Mouse (Mus musculus): Measurements from ENCODE around the gene Dennd5a. TPM values are rescaled to one million over a fixed set of nuclear protein-coding genes. Genes with fewer than 3 reads are reported as not detected.

Dennd5a gene
- polyA plus RNA-seq, 1 experiment from 2014 or later: 58.3 TPM

DNA sequence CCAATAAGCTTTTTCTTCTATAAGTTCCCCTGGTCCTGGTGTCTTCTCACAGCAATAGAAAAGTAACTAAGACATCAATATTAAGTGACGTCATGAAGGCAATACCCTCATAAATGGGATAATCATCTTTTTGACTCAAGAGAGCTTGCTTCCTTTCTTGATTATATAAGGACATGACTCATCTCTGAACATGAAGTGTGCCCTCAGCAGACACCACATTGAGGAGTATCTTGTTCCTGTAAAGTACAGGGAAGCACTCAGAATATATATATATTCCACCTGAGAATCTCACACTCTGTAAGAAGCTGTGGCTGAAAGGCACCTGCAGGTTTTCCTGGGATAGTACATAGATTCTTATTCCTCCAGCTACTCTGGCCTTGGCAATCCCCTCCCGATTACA lies 77.7 kb downstream of the Dennd5a start:
- DNase-seq (ENCODE audit: low spot score) (no peak), ATAC-seq (ENCODE audit: low read depth) (no peak)
- H3K4me1 ChIP-seq (ENCODE audit: control insufficient read depth, insufficient read depth, low read length): no peaks in the 10 kb centered on the region
- H3K27ac ChIP-seq (replicated peaks; ENCODE audit: low read depth, low read length): no peak overlapping the region
- no peak overlapping the region for H3K4me3 ChIP-seq (ENCODE audit: low read depth, low read length)
- no peak overlapping the region for H3K9ac ChIP-seq (ENCODE audit: low read depth, low read length)
- 87% methylated on average over 2 of the region's 2 CpGs for WGBS
- peaks cover 10% of the 10 kb centered on the region; the same call in 1 of the 2 replicates for H3K9me3 ChIP-seq (ENCODE audit: control insufficient read depth, low read length)
- no peak overlapping the region for H3K4me2 ChIP-seq (ENCODE audit: low read depth, low read length)
- H3K36me3 ChIP-seq (ENCODE audit: control insufficient read depth, insufficient read depth, low read length): peaks cover 13% of the 10 kb centered on the region; the same call in 1 of the 2 replicates
- H3K27me3 ChIP-seq (replicated peaks; ENCODE audit: control insufficient read depth, insufficient read depth, low read length): no peaks in the 10 kb centered on the region

DNA sequence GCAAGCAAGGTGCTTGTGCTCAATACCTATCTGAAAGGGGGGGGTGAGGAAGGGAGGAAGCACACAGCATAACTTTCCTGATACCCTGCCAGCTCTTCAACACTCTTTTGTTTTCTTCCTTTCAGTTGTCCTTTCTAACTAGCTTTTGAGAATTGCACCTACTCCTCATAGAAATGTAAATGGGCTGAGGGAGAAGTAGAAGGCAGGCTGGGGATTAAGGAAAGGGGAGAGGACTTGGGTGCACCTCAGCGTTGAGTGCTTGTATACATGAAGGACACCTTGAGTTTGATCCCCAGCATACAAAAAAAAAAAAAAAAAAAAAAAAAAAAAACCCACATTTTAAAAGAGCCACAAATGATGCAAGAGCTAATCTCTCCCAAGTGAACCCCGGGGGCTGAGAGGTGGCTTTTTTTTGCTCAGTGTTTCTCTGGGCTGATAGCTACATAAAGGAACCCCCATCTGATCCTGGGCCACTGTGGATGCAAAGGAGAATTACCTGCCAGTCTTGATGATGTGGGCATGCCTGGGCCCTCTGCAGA lies 78.6 kb downstream of the Dennd5a start:
- no peak overlapping the region for H3K9ac ChIP-seq (ENCODE audit: low read depth, low read length)
- ATAC-seq (ENCODE audit: low read depth): no peak
- H3K9me3 ChIP-seq (ENCODE audit: control insufficient read depth, low read length): peaks cover under 1% of the 10 kb centered on the region; the same call in 1 of the 2 replicates
- H3K27ac ChIP-seq (replicated peaks; ENCODE audit: low read depth, low read length): no peak overlapping the region
- peaks cover 4% of the 10 kb centered on the region; the same call in 1 of the 2 replicates for H3K36me3 ChIP-seq (ENCODE audit: control insufficient read depth, insufficient read depth, low read length)
- H3K4me3 ChIP-seq (ENCODE audit: low read depth, low read length): no peak overlapping the region
- 51% methylated on average over 2 of the region's 2 CpGs for WGBS
- no peaks in the 10 kb centered on the region for H3K27me3 ChIP-seq (replicated peaks; ENCODE audit: control insufficient read depth, insufficient read depth, low read length)
- H3K4me1 ChIP-seq (ENCODE audit: control insufficient read depth, insufficient read depth, low read length): no peaks in the 10 kb centered on the region
- H3K4me2 ChIP-seq (ENCODE audit: low read depth, low read length): no peak overlapping the region
- DNase-seq (ENCODE audit: low spot score): no peak

DNA sequence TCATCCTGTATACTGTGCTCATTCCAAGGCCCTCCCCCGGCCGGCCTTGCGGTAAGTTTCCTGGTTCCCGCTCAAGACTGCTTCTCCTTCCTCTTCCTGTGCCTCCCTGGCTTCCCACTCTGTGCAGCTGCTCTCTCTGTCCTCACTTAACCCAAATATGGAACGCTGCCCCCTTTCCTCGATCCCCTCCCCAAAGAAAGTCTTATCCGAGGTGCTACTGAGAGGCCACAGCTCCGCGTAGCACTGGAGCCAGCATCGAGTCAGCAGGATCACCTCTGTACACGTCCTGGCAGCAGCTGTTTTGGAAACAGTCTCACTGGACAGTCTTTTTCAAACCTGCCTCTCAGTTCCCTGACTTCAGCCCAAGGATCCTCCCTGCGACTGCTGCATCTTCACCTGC lies 81.1 kb downstream of the Dennd5a start:
- H3K9me3 ChIP-seq (ENCODE audit: control insufficient read depth, low read length): no peaks in the 10 kb centered on the region
- H3K27ac ChIP-seq (replicated peaks; ENCODE audit: low read depth, low read length): no peak overlapping the region
- H3K4me2 ChIP-seq (ENCODE audit: low read depth, low read length): no peak overlapping the region
- ATAC-seq (ENCODE audit: low read depth) (no peak), DNase-seq (ENCODE audit: low spot score) (no peak)
- H3K4me3 ChIP-seq (ENCODE audit: low read depth, low read length): no peak overlapping the region
- H3K9ac ChIP-seq (ENCODE audit: low read depth, low read length): 0 out of 2 replicates have a peak overlapping the region, but pooled peaks have one; percentile 5
- no peaks in the 10 kb centered on the region for H3K4me1 ChIP-seq (ENCODE audit: control insufficient read depth, insufficient read depth, low read length)
- no peaks in the 10 kb centered on the region for H3K36me3 ChIP-seq (ENCODE audit: control insufficient read depth, insufficient read depth, low read length)
- H3K27me3 ChIP-seq (replicated peaks; ENCODE audit: control insufficient read depth, insufficient read depth, low read length): no peaks in the 10 kb centered on the region
- WGBS: 45% methylated on average over 12 of the region's 12 CpGs

DNA sequence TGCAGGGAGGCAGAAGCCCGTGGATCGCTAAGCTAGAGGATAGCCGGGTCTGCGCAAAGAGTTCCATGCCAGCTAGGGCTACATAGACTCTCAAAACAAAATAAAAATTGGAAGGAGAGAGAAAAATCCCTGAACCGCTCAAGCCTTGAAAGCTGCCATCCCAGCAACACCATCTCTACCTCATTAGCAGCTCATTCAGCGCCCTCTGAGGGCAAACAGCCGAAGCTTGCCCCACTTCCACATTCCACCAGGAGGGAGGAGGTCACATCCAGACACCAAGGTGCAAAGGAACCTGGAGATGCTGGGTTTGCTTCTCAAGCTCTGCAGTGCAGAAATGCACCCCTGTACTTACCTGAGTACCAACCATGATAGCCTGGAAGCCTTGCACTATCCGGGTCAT lies 84.2 kb downstream of the Dennd5a start:
- H3K9me3 ChIP-seq (ENCODE audit: control insufficient read depth, low read length): no peaks in the 10 kb centered on the region
- no peak overlapping the region for H3K27ac ChIP-seq (replicated peaks; ENCODE audit: low read depth, low read length)
- no peak overlapping the region for H3K9ac ChIP-seq (ENCODE audit: low read depth, low read length)
- H3K36me3 ChIP-seq (ENCODE audit: control insufficient read depth, insufficient read depth, low read length): no peaks in the 10 kb centered on the region
- no peak overlapping the region for H3K4me3 ChIP-seq (ENCODE audit: low read depth, low read length)
- H3K27me3 ChIP-seq (replicated peaks; ENCODE audit: control insufficient read depth, insufficient read depth, low read length): no peaks in the 10 kb centered on the region
- no peak overlapping the region for H3K4me2 ChIP-seq (ENCODE audit: low read depth, low read length)
- WGBS: 67% methylated on average over 8 of the region's 8 CpGs
- no peaks in the 10 kb centered on the region for H3K4me1 ChIP-seq (ENCODE audit: control insufficient read depth, insufficient read depth, low read length)
- ATAC-seq (ENCODE audit: low read depth) (no peak), DNase-seq (ENCODE audit: low spot score) (no peak)

DNA sequence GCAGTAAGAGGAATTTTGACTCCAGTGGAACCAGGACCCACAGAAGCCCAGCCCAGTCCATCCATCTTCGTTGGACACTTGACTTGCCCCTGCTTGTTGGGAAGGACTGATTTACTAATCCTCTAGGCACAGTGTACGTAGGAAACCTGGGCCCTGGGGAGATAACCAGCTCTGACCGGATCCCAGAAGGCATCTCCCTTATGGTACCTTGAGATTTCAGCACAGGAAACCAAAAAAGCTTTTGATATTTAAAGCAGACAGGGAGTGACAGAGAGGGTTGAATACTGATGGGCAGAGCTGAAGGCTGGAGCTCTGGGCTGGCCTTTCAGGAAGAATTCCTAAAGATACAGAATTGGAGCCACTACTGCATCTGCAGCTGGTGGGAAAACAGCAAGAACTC lies 84.7 kb downstream of the Dennd5a start:
- WGBS: 51% methylated on average over 3 of the region's 3 CpGs
- no peaks in the 10 kb centered on the region for H3K9me3 ChIP-seq (ENCODE audit: control insufficient read depth, low read length)
- H3K4me2 ChIP-seq (ENCODE audit: low read depth, low read length): no peak overlapping the region
- H3K27ac ChIP-seq (replicated peaks; ENCODE audit: low read depth, low read length): no peak overlapping the region
- DNase-seq (ENCODE audit: low spot score) (no peak), ATAC-seq (ENCODE audit: low read depth) (no peak)
- no peaks in the 10 kb centered on the region for H3K4me1 ChIP-seq (ENCODE audit: control insufficient read depth, insufficient read depth, low read length)
- no peaks in the 10 kb centered on the region for H3K36me3 ChIP-seq (ENCODE audit: control insufficient read depth, insufficient read depth, low read length)
- no peaks in the 10 kb centered on the region for H3K27me3 ChIP-seq (replicated peaks; ENCODE audit: control insufficient read depth, insufficient read depth, low read length)
- no peak overlapping the region for H3K9ac ChIP-seq (ENCODE audit: low read depth, low read length)
- H3K4me3 ChIP-seq (ENCODE audit: low read depth, low read length): no peak overlapping the region

DNA sequence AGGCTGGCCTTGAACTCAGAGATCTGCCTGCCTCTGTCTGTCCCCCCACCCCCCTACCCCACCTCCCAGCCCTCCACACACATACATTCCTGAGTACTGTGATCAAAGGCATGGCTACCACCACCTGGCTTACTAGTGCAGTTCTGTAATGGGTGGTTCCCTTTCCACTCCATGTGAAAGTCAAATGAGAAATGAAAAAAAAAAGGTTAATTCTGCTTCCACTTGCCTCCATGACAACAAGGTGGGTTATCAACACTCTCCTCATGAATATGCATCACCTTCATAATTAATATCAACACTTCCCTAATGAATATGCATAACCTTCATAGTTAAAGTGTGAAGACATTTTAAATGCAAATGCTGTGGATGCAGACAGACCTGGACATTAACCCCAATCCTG lies 85.2 kb downstream of the Dennd5a start:
- no peaks in the 10 kb centered on the region for H3K36me3 ChIP-seq (ENCODE audit: control insufficient read depth, insufficient read depth, low read length)
- H3K9me3 ChIP-seq (ENCODE audit: control insufficient read depth, low read length): 0 out of 2 replicates have a peak, but pooled peaks cover 3% of the 10 kb centered on the region
- no peaks in the 10 kb centered on the region for H3K27me3 ChIP-seq (replicated peaks; ENCODE audit: control insufficient read depth, insufficient read depth, low read length)
- H3K9ac ChIP-seq (ENCODE audit: low read depth, low read length): no peak overlapping the region
- ATAC-seq (ENCODE audit: low read depth) (no peak), DNase-seq (ENCODE audit: low spot score) (no peak)
- no peak overlapping the region for H3K27ac ChIP-seq (replicated peaks; ENCODE audit: low read depth, low read length)
- no peak overlapping the region for H3K4me3 ChIP-seq (ENCODE audit: low read depth, low read length)
- H3K4me2 ChIP-seq (ENCODE audit: low read depth, low read length): no peak overlapping the region
- H3K4me1 ChIP-seq (ENCODE audit: control insufficient read depth, insufficient read depth, low read length): no peaks in the 10 kb centered on the region

DNA sequence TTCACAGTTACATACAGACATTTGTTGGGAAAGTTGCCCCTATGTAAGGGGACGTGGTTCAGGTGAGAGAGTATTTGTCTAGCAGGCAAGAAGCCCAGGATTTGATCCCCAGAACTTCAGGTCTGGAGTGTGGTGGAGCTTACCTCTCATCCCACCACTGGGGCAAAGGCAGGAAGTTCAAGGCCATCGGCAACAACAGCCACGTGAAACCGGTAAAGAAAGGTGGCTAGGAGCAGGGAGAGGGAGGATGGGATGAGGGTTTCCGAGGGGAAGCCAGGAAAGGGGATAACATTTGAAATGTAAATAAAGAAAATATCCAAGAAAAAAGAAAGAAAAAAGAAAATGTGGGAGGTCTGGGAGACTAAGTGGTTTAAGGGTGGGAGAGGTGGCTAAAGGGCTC lies 87.1 kb downstream of the Dennd5a start:
- Histone ChIP-seq H3K4me2 (ENCODE audit: low read depth, low read length) (no peak overlapping the region), H3K4me1 (ENCODE audit: control insufficient read depth, insufficient read depth, low read length) (no peaks in the 10 kb centered on the region), H3K4me3 (ENCODE audit: low read depth, low read length) (no peak overlapping the region), H3K9ac (ENCODE audit: low read depth, low read length) (no peak overlapping the region), H3K36me3 (ENCODE audit: control insufficient read depth, insufficient read depth, low read length) (no peaks in the 10 kb centered on the region), H3K27ac (replicated peaks; ENCODE audit: low read depth, low read length) (no peak overlapping the region), H3K9me3 (ENCODE audit: control insufficient read depth, low read length) (0 out of 2 replicates have a peak, but pooled peaks cover 3% of the 10 kb centered on the region), H3K27me3 (replicated peaks; ENCODE audit: control insufficient read depth, insufficient read depth, low read length) (no peaks in the 10 kb centered on the region)
- no peak for ATAC-seq (ENCODE audit: low read depth)
- no peak for DNase-seq (ENCODE audit: low spot score)
- 47% methylated on average over 5 of the region's 5 CpGs for WGBS

DNA sequence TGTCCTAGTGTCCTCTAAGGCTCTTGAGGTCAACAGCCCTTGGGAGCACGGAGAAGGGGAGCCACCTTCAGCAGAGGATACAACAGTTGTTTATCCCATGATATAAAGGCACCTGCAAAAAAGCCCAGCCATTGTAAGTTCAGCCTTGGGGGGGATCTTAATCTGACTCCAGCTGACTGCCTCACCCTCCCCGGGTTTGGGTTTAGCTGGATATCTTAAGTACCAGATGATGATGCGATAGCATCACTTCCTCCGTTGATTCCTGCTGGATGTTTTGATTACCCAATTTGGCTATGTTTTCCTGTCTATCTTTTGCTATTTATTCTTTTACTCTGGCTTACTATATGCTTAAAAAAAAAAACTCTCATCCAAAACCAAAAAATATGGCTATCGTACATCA lies 89.0 kb downstream of the Dennd5a start:
- DNase-seq (ENCODE audit: low spot score) (no peak), ATAC-seq (ENCODE audit: low read depth) (no peak)
- Histone ChIP-seq H3K9me3 (ENCODE audit: control insufficient read depth, low read length) (0 out of 2 replicates have a peak, but pooled peaks cover 3% of the 10 kb centered on the region), H3K4me3 (ENCODE audit: low read depth, low read length) (no peak overlapping the region), H3K4me2 (ENCODE audit: low read depth, low read length) (no peak overlapping the region), H3K36me3 (ENCODE audit: control insufficient read depth, insufficient read depth, low read length) (no peaks in the 10 kb centered on the region), H3K4me1 (ENCODE audit: control insufficient read depth, insufficient read depth, low read length) (no peaks in the 10 kb centered on the region), H3K9ac (ENCODE audit: low read depth, low read length) (no peak overlapping the region), H3K27me3 (replicated peaks; ENCODE audit: control insufficient read depth, insufficient read depth, low read length) (no peaks in the 10 kb centered on the region; the same call in 1 of the 2 replicates), H3K27ac (replicated peaks; ENCODE audit: low read depth, low read length) (no peak overlapping the region)
- WGBS: 73% methylated on average over 5 of the region's 5 CpGs

DNA sequence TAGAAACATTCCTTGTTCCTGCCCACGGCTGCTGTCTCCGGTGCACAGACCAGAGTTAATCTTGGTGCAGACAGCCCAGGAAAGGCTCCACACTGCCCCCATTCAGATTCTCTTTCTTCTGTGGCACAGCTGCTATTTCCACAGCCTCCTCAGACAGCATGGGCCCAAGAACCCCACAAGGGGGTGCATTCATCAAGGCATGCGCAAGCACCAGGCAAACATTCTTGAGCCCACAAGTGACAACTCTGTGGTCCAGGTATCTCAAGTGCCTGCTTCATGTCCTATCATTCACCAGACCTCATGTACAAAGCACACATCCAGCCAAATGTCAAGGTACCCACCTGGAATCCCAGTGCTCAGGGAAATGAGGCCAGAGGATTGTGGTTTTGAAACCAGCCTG lies 91.8 kb downstream of the Dennd5a start:
- Histone ChIP-seq H3K9me3 (ENCODE audit: control insufficient read depth, low read length) (0 out of 2 replicates have a peak, but pooled peaks cover 3% of the 10 kb centered on the region), H3K4me1 (ENCODE audit: control insufficient read depth, insufficient read depth, low read length) (no peaks in the 10 kb centered on the region; the same call in 1 of the 2 replicates), H3K27me3 (replicated peaks; ENCODE audit: control insufficient read depth, insufficient read depth, low read length) (peaks cover 19% of the 10 kb centered on the region), H3K4me3 (ENCODE audit: low read depth, low read length) (no peak overlapping the region), H3K4me2 (ENCODE audit: low read depth, low read length) (no peak overlapping the region), H3K36me3 (ENCODE audit: control insufficient read depth, insufficient read depth, low read length) (no peaks in the 10 kb centered on the region), H3K27ac (replicated peaks; ENCODE audit: low read depth, low read length) (no peak overlapping the region), H3K9ac (ENCODE audit: low read depth, low read length) (no peak overlapping the region)
- WGBS: 25% methylated on average over 3 of the region's 3 CpGs
- DNase-seq (ENCODE audit: low spot score) (peak; percentile 46), ATAC-seq (ENCODE audit: low read depth) (peak; percentile 19; the same call in 1 of the 2 replicates)
